Mouse (Mus musculus): Measurements from ENCODE around the gene Ice2.

Ice2 gene

DNA sequence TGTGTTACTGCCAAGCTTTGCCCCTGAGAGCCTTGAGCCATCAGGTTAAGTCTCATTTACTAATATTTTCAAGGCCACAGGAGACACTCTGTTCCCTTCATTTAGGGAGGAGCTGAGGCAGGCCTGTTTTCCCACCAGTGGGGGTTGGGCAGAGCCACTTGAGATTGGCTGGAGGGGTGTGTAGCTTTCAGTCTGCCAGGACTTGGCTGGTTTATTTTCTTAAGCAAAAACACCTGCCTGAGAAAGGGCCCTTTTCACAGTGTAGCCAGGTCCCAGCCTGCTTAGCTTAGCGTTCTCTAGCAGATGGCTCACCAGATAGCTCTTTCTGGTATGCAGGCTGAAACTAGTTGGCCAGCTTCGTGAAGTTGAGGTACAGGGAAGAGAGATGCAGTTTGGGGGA lies 61.3 kb downstream of the Ice2 start:
- no peak for DNase-seq (ENCODE audit: low spot score in 2 of 2)

DNA sequence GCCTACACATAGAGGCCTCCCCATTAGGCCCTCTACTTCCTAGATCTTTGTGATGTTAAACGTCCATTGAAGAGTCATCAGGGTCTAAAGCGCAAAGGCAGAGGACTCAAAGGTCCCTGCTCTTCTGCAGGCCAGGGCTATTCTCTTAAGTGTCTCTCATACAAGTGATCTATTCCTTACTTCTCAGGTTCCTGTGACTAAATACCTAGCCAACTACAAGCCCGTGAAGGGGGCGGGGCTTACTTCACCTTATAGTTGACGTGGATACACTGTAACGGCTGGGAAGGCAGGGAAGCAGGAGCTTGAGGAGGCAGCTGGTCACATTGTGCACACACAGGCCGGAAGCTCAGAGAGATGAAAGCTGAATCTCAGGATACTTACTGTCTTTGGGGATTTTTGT lies 62.2 kb downstream of the Ice2 start:
- DNase-seq (ENCODE audit: low spot score in 2 of 2), result no peak

- no peak for DNase-seq (ENCODE audit: low spot score in 2 of 2)
These were observed 65.3 kb downstream of the Ice2 start for GRCm38 (mm10) chr9:69463046-69463445.

DNA sequence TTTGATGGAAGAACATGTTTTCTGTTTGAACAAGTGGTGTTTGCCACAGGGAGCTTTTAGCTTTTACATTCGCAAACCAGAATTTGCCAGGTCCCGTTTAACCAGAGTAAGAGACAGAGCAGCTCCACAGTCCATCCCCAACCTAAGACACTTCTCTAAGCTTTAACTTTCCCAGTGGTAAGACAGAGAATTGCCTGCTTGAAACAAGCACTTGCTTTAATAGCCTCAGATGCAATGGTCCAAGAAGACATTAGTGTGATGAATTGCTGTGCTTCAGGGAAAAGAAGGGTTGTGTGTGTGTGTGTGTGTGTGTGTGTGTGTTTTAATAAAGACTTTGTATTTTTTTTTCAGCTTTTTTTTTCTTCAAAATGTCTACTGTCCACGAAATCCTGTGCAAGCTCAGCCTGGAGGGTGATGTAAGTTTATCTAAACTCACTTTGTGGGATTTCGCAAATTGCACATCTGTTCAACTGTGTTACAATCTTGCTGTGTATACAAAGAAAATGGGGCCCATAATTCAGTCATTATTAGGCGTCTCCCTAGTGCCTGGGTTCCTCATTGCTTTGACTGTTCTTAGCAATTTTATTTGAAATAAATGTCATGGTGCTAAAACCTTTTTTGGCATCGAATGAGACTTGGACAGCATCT lies 66.5 kb downstream of the Ice2 start:
- DNase-seq (ENCODE audit: low spot score in 2 of 2), result no peak

DNA sequence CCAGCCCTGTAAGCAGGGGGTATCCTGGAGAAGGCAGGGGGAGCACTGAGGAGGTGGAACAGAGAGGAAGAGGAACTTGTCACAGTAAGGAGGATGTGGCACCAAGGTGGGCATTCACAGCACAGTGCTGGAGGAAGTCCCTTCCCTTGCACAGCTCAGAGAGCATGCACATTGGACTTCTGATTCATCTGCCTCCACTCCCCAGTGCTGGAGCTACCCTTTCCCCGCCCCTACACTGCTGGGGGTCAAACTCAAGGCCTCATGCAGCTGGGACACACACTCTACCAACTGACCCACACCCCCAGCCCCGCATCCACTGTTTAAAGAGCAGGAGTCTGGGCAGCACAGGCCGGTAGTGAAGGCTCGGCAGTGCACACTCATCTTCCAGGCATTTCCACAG lies 68.4 kb downstream of the Ice2 start:
- no peak for DNase-seq (ENCODE audit: low spot score in 2 of 2)

- no peak for DNase-seq (ENCODE audit: low spot score in 2 of 2)
These were observed 69.7 kb downstream of the Ice2 start for GRCm38 (mm10) chr9:69467310-69467939.

GRCm38 (mm10) chr9:69468991-69469390 lies 71.3 kb downstream of the Ice2 start:
- no peak for DNase-seq (ENCODE audit: low spot score in 2 of 2)

- no peak for DNase-seq (ENCODE audit: low spot score in 2 of 2)
These were observed 72.7 kb downstream of the Ice2 start for GRCm38 (mm10) chr9:69470362-69470761.

DNA sequence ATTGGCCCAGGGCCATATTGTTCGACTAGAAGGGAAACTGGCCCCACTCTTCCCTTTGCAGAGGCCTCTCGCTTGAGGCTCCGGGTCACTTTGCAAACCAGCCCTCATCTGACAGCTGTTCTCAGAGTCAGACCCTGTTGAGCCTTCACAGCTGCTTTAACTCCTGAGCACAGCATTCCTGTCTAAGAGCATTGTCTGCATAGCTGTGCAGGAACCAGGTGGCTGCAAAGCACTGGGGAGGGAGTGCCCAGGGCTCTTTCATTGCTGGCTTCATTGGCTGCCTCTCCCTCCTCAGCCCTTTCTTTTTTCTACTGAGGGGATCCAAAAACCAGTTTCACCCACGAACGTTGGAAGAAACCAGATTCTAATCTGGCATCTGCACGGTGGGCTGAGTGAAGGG lies 73.2 kb downstream of the Ice2 start:
- DNase-seq (ENCODE audit: low spot score in 2 of 2), result no peak

DNA sequence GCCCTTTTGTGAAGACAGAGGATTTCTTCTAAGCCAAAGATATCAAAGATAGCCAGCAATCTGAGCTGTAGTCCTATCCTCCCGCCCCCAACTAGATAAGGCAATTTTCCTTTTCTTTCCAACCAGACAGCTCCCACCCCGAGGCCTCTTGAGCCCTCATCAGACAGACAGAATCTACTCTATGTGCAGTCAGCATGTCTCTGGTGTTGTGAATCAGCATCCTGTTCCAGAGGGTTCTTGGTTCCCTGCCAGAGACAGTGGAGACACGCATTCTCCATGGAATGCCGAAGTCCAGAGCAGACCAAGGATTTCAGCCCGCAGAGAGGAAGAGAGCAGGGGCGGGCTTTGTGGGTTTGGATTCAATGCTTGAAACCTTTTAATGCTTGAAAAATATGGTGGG lies 75.0 kb downstream of the Ice2 start:
- DNase-seq (ENCODE audit: low spot score in 2 of 2), result no peak

GRCm38 (mm10) chr9:69475873-69476272 lies 78.2 kb downstream of the Ice2 start:
- no peak for DNase-seq (ENCODE audit: low spot score in 2 of 2)

DNA sequence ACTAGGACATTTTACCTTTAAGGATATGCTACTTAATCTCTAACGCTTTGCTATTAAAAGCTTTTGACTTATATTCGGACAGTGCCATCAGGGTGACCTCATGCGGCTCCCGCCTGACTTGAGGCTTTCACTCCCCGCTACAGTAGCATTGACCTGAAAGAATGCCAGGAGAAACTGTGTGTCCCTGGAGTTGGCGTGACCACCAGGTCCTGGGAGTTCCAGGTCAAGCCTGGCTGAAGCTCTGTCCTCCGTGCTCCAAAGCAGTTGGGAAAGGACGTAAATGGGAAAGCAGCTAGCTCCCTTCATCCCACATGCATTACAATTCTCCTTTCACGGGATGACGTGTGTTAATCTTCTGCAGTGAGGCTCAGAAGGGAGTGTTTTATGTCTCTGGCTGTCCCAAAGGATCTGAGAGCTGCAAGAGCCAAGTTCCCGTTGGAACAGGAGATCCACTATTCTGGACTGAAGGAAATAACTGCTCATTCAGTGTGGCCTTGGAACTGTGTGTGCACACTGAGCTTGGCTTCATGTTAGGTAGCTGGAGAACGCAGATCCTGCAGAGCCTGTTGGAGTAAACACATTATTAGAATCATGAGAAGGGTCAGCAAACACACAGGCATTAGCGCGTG lies 79.6 kb downstream of the Ice2 start:
- DNase-seq (ENCODE audit: low spot score in 2 of 2), result no peak

DNA sequence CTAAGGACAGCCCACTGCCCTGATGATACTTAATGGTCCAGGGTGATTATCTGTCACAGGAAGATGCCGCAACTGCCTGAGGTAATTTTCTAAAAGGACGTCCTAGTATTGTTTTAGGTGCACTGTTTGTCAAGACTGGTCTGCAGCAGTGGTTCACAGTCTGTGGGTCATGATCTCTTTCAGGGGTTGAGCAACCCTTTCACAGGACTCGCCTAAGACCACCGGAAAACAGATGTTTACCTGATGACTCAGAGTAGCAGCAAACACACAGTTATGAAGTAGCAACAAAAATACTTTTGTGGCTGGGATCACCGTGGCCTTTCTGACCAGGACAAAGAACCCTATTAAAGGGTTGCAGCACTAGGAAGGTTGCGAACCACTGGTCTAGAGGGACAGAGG lies 80.1 kb downstream of the Ice2 start:
- DNase-seq (ENCODE audit: low spot score in 2 of 2), result no peak

- DNase-seq (ENCODE audit: low spot score in 2 of 2), result peak; percentile 65 to 75
These were observed 82.6 kb downstream of the Ice2 start for GRCm38 (mm10) chr9:69480344-69480743.
